Mouse (Mus musculus): Measurements from ENCODE around the gene Cadm2. TPM values are rescaled to one million over a fixed set of nuclear protein-coding genes. Genes with fewer than 3 reads are reported as not detected.

Cadm2 gene
- total RNA-seq, 2 experiments from 2014 or later: not detected

- ATAC-seq (replicated peaks; ENCODE audit: low FRiP score, low TSS enrichment, poor library complexity, severe bottlenecking): no peak
Observed at GRCm38 (mm10) chr16:66811495-66811894, 809.2 kb downstream of the Cadm2 start.

GRCm38 (mm10) chr16:66798204-66798603 is 822.5 kb downstream of the Cadm2 start:
- no peak for ATAC-seq (replicated peaks; ENCODE audit: low FRiP score, low TSS enrichment, poor library complexity, severe bottlenecking)

DNA sequence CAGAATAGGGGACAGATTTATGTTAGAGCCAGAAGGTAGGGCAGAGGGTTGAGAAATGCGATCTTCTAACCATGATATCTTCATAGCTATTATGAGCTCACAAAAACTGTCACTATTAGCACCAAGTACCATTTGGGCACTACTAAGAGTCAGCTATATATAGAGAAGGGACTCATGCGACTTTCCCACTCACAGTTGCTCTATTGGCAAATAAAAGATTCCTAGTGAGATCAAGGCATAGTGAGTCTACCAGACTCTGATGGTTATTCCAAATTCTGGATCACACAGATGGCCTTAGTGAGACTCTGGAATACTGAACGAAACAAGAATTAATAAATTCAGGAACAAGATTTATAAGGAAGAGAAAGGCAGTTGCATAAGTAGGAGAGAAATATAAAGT is 827.6 kb downstream of the Cadm2 start:
- no peak for ATAC-seq (replicated peaks; ENCODE audit: low FRiP score, low TSS enrichment, poor library complexity, severe bottlenecking)

GRCm38 (mm10) chr16:66771883-66772282 is 848.8 kb downstream of the Cadm2 start:
- no peak for ATAC-seq (replicated peaks; ENCODE audit: low FRiP score, low TSS enrichment, poor library complexity, severe bottlenecking)

GRCm38 (mm10) chr16:66769545-66769944 is 851.2 kb downstream of the Cadm2 start:
- no peak for ATAC-seq (replicated peaks; ENCODE audit: low FRiP score, low TSS enrichment, poor library complexity, severe bottlenecking)

GRCm38 (mm10) chr16:66768684-66769389 is 851.9 kb downstream of the Cadm2 start:
- no peak for ATAC-seq (replicated peaks; ENCODE audit: low FRiP score, low TSS enrichment, poor library complexity, severe bottlenecking)

DNA sequence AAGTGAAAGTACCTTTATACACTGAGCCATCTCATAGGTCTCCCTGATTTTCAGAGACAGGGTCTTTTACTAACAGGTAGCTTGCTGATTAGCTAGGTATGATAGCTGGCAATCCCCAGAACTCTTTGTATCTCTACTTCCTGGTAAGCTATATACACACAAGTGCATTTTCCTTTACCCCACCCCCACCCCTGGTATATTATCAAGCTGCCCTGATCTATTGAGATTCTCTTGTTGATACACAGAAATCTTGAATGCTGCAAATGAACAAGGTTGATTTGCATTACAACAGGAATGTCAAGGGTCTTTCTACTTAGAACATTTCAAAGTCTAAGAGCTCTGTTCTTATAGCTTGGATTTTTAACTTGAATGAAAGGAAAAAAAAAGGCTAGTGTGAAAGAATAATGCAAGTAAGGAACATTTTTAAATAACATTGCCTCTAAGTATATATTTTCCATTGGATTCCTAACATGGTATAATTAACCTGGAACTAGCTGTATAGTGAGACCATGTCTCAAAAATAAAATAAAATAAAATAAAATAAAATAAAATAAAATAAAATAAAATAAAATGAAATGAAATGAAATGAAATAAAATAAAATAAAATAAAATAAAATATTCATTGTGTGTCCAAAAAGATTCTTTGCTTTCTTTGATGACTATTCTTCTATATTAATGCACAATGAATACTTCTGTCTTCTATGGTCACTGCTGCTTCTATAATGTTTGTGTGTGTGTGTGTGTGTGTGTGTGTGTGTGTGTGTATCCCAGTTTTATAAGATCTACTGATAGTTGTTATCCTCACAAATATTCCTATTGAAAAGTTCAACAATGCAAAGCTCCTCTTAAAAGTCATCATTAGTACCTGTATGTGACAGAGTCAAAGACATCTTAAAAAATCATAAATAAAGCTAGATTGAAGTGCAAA is 858.9 kb downstream of the Cadm2 start:
- no peak for ATAC-seq (replicated peaks; ENCODE audit: low FRiP score, low TSS enrichment, poor library complexity, severe bottlenecking)

- ATAC-seq (replicated peaks; ENCODE audit: low FRiP score, low TSS enrichment, poor library complexity, severe bottlenecking): no peak
Observed at GRCm38 (mm10) chr16:66748533-66748932, 872.2 kb downstream of the Cadm2 start.

GRCm38 (mm10) chr16:66731212-66731611 is 889.5 kb downstream of the Cadm2 start:
- ATAC-seq (replicated peaks; ENCODE audit: low FRiP score, low TSS enrichment, poor library complexity, severe bottlenecking): no peak

GRCm38 (mm10) chr16:66706476-66706875 is 914.2 kb downstream of the Cadm2 start:
- ATAC-seq (replicated peaks; ENCODE audit: low FRiP score, low TSS enrichment, poor library complexity, severe bottlenecking): no peak

DNA sequence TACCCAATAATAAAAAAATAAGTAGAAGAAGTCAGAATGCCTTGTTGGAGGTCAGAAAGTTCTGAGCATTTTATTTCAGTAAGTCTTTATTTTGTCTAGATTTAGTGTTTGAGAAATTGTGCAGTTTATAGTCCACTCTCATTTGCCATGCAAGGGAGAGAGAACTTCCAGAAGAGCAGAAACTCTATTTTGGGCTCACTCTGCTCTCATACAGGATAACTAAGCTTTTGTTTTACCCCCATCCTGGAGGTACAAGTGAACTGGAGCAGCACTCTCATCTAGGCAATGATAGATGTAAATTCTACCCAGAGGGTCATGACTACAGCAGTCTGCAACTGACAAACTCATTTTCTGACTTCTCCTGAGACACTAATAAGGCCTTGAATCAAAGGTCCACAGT is 925.9 kb downstream of the Cadm2 start:
- ATAC-seq (replicated peaks; ENCODE audit: low FRiP score, low TSS enrichment, poor library complexity, severe bottlenecking): no peak

DNA sequence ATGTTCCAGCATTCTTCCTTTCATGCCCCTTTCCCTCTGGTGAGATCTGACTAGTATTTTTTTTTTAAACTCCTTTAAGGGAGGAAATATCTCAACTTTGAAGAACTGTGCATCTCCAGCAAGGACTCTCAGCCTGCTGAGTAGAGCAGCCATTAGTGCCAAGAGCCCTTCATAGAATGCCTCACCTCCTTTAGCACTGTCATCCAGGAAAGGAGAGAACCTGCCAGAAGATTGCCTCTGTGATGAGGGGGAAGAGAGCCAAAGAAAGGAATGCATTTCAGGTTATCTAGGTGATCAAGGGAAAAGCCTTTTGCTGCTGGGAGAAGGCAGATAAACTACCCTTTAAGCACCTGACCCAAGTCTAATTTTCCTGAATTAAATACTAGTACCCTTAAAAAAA is 943.5 kb downstream of the Cadm2 start:
- no peak for ATAC-seq (replicated peaks; ENCODE audit: low FRiP score, low TSS enrichment, poor library complexity, severe bottlenecking)

DNA sequence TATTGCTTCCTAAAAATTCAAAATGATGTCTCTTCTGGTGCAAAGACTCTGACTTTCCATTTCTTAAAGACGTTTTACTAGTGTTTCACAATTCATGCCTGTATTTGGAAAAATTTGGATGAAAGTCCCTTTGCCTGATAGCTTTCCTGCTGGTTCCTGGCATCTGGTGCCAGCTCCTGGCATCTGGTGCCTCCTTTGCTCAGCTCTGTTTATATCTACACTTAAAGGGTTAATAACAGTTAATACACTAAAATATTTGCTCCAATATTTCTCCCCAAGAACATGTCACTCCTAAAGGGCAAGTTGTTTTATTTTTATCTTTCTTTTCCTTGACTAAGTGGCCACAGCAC is 969.7 kb downstream of the Cadm2 start:
- no peak for ATAC-seq (replicated peaks; ENCODE audit: low FRiP score, low TSS enrichment, poor library complexity, severe bottlenecking)

GRCm38 (mm10) chr16:66650348-66651012 is 970.2 kb downstream of the Cadm2 start:
- ATAC-seq (replicated peaks; ENCODE audit: low FRiP score, low TSS enrichment, poor library complexity, severe bottlenecking): no peak

- no peak for ATAC-seq (replicated peaks; ENCODE audit: low FRiP score, low TSS enrichment, poor library complexity, severe bottlenecking)
Observed at GRCm38 (mm10) chr16:66647798-66648197, 972.9 kb downstream of the Cadm2 start.

- no peak for ATAC-seq (replicated peaks; ENCODE audit: low FRiP score, low TSS enrichment, poor library complexity, severe bottlenecking)
Observed at GRCm38 (mm10) chr16:66643606-66644005, 977.1 kb downstream of the Cadm2 start.

- no peak for ATAC-seq (replicated peaks; ENCODE audit: low FRiP score, low TSS enrichment, poor library complexity, severe bottlenecking)
Observed at GRCm38 (mm10) chr16:66627527-66627926, 993.2 kb downstream of the Cadm2 start.

DNA sequence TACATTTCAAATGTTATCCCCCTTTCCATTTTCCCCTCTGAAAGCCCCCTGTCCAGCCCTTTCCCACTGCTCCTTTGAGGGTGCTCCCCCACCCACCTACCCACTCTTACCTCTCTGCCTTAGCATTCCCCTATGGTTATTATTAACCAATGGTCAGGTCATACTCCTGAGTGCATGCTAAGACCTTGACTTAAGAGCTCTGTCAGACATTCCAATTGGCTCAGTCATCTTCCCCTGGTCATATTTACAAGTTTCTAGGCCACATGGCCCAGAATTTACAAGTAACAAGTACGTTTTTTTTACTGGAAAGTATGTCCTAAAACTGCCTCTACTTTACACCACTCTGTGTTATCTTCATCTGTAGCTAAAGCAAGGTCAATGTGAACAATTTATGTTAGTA is 998.3 kb downstream of the Cadm2 start:
- no peak for ATAC-seq (replicated peaks; ENCODE audit: low FRiP score, low TSS enrichment, poor library complexity, severe bottlenecking)

DNA sequence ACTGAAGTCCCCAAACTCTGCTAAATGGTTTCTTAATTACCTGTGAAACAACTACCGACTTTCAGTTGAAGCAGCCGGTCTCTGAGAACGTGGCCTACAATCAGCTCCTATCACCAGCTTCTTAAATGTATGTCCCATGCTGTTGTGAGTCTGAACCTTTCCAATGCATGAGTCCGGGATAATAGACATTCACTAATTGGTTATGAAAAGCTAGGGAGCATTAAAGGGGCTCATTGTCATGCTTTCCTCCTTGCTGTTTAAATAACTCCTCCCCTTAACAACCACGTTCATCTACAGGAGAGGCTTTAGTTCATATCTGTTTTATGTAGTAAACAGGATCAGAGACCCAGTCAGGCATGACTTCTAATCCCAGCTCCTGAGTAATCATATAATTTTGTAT is 1008.1 kb downstream of the Cadm2 start:
- ATAC-seq (replicated peaks; ENCODE audit: low FRiP score, low TSS enrichment, poor library complexity, severe bottlenecking): no peak

All from megakaryocyte-erythroid progenitor cell, adult 5-6 weeks (primary cell).